Mouse (Mus musculus) liver, postnatal 0 days (tissue): ENCODE measurements around the gene Jmjd7.

ENCODE experiments used
- CTCF ChIP-seq: sonication (generic); IDR thresholded peaks from 2 replicates; pipeline ENCODE4 v1.5.1; 2016; ENCODE audit warnings: antibody characterized with exemption, low read depth
- EP300 ChIP-seq: IDR thresholded peaks from 2 replicates; pipeline ENCODE4 v1.6.1; 2016; ENCODE audit warnings: antibody characterized with exemption, low read depth, mild to moderate bottlenecking

- TF ChIP-seq CTCF (no peak), EP300 (peak; percentile 62)
These were observed 19.5 kb upstream of the Jmjd7 start for GRCm38 (mm10) chr2:120007680-120008210.
